Mouse (Mus musculus) WW6 (cell line): ENCODE results near the gene Mtfmt.

ENCODE experiments used
- DNase-seq: peaks from one replicate; pipeline ENCODE4 v3.0.0-alpha.2; 2013; ENCODE audit warnings: low read depth, low spot score

Mtfmt gene

DNA sequence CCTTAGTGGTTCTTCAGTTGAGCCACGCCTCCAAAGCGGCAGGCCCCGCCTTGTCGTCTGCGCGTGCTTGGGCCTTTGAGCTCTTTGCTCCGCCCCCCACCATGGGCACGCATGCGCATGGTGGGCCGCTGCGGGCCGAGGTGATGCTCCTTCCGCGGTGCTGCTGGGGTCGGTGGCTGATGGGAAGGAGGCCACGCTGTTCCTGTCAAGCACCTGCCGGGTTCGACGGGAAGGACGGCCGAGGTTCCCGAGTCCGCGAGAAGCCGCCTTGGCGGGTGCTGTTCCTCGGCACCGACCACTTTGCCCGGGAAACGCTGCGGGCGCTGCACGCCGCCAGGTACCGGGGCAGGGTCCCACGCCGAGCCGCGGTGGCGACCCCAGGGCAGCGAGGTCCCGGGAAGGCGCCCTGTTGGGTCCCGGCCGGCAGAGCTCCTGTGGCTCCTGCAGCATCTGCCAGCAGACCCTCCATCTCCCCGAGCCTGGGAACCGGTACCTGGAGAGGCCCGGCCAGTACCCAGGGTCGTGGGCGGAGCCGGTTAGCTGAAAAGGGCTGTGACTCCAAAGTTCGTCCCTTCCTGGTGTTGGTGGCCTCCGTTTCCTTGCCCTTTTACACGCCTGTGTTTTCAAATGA lies at the start of gene Mtfmt:
Gene Mtfmt (plus strand): TSS at position 112 of the 631 bp plus-strand sequence.
- peak; percentile 84 for DNase-seq

- DNase-seq = no peak
Observed at GRCm38 (mm10) chr9:65386373-65387140, 49.0 kb upstream of the Mtfmt start.

DNA sequence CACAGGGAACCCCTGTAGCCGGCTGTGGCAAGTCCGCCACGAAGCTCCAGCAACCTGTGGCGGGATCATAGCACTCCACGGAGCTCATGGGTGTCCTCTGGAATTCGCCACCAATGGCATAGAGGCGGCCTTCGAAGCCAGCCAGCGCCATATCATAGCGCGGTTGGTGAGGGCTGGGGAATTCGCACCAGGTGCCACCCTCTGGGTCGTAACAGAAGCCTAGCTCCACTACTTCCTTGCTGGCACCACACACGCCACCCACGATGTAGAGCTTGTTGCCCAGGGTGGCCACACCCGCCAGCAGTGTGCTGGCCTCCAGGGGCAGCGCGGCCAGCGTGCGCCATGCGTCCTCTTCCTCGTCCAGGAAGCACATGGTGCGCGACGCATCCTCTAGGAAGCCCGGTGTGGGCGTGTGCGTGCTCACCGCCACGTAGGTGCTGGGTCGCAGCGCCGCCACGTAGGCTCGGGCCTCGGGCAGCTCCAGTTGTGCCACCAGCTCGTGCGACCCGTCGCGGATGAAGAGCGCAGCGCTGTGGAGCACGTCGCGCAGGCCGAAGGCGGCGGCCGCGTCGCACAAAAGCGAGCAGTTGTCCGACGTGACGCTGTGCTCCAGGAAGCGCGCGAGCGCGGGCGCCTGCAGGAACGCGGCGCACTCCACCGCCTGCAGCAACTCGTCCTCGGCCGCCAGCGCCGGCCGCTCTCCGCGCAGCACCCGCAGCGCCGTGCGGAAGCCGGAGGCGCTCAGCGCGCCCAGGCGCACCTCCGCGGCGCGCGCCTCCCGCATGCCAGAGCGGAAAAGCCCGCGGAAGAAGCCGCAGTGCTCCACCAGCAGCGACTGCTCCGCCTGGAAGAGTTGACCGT lies 44.6 kb upstream of the Mtfmt start:
- no peak for DNase-seq

GRCm38 (mm10) chr9:65391613-65391964 lies 44.0 kb upstream of the Mtfmt start, which contains the start of gene Kbtbd13:
TSS of gene Kbtbd13 (minus strand) at chr9:65391652.
- no peak for DNase-seq

GRCm38 (mm10) chr9:65392638-65393364 lies 42.8 kb upstream of the Mtfmt start:
- no peak for DNase-seq

DNA sequence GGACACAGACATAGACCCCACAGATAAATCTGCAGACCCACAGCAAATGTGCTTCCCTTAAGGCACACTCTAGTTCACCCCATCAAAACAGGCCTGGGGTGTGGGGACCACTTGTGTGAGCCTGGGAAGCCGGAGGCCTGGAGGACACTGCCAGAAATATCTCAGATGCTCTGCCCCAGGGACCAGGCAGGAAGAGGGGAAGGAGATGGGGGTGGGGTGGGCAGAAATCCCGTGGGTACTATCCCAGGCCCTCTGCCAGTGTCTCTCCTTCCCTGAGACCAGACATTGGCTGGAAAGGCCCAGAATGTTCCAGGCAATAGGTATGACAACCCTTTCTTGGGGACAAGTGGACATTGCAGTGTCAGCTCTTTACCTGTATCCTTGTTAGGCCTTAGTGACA lies 42.0 kb upstream of the Mtfmt start:
- DNase-seq = no peak

DNA sequence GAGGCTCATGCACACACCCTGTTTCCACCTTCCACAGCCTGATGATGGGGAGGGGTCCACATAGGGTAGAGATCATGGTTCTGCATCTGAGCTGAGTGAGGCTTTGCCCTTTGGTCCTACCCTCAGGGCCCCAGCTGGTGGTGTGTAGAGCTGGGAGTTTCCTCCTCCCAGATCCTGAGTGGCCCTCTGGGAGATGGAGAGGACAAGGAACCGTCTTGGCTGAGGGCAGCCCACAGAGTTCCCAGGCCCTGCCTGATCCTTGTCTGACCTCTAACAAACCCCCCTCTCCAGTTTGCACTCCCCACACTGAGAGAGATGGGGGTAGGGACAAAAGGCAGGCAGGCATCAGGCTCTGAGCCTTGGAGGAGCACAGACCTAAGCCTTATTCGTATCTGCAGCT lies 41.2 kb upstream of the Mtfmt start:
- no peak for DNase-seq

DNA sequence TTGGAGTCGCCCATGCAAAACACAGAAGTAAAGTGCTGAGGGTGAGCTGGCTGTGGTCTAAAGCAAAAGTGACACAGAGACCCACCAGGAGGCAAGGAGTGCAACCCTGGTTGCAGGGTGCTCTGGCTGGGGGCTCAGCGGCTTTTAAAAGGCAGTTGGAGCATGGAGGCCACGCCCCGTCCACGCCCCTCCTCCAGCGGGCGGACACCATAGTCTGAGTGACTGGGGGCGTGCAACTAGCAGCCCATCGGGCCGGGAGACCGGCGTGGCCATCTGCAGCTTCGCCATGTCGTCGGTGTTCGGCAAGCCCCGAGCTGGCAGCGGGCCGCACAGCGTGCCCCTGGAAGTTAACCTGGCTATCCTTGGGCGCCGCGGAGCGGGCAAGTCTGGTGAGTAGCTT lies 37.3 kb upstream of the Mtfmt start, which contains the start of gene Rasl12:
Gene Rasl12 (plus strand): TSS at position 228 of the 400 bp plus-strand sequence.
- DNase-seq = no peak

GRCm38 (mm10) chr9:65399934-65400333 lies 35.6 kb upstream of the Mtfmt start:
- DNase-seq = no peak

- DNase-seq = no peak
Observed at GRCm38 (mm10) chr9:65404331-65405183, 31.0 kb upstream of the Mtfmt start.

- no peak for DNase-seq
Observed at GRCm38 (mm10) chr9:65405184-65405449, 30.5 kb upstream of the Mtfmt start.

DNA sequence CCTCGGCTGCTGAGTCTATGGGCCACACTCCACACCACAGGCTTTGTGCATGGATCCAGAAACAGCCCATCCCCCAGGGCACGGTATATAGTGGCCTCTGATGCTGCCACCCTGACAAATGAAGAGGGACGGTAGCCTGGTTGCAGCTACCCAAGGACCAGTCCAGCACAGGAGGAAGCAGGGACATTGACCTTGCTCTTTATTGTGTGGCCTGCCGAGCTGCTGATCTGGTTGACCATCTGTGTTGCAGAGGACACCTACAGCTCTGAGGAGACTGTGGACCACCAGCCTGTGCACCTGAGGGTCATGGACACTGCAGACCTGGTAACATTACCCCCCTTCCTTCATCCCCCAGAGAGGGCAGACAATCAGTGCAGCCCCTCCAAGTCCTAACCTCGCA lies 28.3 kb upstream of the Mtfmt start:
- no peak for DNase-seq

DNA sequence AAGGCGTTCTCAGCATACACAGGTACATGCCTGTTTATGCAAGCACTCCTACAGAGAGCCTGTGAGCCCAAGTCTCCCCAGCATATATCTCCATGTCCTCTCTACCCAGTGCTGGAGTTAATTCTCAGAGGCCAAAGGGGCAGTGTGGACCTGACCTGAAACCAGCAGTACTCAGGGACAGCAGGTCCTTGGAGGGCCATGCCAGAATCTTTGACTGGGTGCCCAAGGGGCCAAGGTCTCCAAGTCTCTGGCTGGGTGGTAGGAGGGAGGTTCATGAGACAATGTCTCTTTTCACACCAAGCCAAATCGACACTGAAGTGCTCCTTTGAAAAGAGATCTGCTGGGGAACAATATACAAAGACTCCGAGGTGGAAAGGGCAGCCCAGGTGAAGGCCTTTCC lies 27.7 kb upstream of the Mtfmt start:
- DNase-seq = no peak

DNA sequence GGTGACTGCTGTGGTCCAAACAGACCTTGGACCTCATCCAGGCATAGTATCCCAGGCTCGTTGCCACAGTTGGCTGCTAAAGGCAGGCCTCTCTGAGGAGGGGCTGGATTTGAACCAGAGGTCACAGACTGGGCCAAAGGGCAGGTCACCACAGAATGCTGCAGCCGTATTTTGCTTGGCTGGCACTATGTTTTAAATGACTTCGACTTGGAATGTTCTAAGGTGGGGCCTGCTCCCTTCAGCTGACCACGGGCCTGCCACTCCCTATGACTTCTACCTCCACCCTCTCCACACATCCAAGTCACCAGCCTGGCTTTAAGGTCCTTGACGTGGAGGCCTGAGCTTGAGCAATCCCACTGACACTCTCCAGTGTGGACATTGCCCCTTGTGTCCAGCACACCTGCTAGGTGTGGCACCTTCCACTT lies 26.7 kb upstream of the Mtfmt start:
- DNase-seq = no peak

DNA sequence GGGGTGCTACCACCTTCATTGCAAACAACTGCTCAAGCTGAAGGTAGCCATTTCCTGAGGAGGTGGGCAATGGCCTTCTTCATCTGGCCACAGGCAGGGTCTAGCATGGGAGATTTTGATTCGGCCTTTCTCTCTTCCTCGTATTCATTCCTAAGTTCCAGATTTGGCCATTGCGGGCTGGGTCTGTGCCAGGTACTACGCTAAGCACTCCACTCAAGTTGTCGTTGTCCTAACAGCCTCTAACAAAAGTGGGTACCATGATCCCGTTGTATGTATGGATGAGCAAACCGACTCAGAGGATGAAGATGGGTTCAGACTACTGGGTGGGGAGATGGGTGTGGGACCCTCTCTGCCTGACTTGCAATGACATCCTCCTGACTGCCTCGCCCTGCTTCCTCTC lies 25.2 kb upstream of the Mtfmt start:
- DNase-seq = no peak

DNA sequence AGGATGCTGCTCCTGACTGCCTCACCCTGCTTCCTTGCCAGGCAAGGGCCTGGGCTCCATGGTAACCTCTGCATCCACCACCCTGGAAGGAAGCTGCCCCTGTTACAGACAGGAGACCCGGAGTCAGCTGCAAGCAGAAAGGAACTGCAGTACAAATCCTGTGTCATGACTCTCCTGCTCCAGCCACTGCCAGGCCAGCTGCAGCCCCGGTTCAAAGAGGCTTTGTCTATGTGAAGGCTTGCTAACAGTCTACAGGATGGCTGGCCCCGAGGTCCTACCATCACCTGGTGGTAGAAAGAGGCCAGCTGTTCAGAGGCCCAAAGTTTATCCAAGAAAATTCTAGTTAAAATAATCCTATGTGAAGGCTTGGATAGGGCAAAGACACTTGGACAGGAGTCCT lies 24.3 kb upstream of the Mtfmt start:
- no peak for DNase-seq

- no peak for DNase-seq
Observed at GRCm38 (mm10) chr9:65417738-65418137, 17.8 kb upstream of the Mtfmt start.

DNA sequence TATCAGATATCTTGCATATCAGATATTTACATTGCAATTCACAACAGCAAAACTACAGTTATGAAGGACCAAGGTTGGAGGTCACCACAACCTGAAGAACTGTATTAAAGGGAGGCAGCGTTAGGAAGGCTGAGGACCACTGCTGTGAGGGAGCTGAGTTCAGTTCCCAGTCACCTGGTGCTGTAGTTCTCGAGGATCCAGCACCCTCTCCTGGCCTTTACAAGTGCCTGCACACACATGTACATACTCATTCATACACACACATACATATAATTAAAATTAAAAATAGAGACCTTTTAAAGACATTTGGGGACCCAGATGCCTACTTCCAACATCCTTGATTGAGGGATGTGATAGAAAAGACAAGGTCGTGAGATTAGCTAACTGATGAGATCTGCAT lies 15.9 kb upstream of the Mtfmt start:
- no peak for DNase-seq

DNA sequence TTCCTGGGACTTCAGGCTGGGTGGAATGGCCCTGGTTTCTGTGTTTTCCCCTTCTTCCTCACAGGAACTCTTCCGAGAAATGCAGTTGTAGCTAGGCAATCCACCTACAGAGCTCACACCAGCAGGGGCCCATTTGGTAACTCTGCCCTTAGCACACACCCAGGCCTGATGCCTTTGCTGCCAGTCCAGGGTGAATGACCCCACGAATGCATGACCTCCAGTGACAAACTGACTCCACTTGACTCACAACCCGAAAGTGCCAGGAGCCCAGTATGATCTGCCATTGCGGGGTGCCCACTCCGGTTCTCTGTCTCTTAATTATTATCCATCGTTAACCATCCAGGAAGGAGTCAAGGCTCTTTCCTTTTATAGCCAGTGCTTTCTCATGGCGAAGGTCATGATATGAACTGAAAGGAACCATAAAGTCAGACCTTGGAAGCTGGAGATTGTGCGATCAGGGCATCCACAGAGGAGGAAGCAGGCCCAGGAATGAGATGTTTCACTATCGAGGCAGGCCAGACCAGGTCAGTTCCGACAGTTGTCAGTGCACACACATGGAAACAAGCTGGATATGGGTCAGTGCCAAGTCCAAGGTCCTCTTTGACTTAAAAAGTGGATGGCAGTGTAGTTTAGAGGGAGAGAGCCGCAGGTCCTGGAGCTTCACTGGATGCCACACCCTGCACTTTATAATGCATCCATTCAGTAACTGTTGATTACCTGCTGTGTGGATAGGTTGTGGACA lies 12.7 kb upstream of the Mtfmt start, which contains the start of gene Slc51b:
Gene Slc51b (minus strand): TSS at position 196 of the 742 bp plus-strand sequence.
- DNase-seq = no peak

DNA sequence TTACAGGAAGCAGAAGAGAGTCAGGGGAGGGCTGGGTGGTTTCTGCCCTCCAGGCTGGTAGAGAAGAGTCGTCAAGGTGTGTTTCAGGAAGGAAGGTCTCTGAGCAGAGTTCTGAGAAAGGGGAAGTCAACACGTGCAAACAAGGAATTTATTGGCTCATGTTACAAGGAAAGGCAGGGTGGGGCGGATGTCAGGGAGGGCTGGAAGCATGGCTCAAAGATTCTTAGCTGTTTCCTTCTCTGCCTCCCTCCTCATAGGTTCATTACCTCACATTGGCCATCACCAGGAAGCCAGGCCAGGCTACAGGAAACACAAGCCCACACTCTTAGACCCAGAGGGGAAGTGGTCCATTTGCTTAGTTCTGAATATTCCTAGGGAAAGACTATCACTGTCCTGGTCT lies 11.2 kb upstream of the Mtfmt start:
- DNase-seq = no peak
